Mouse (Mus musculus) ES-Bruce4 (cell line): ENCODE data around the gene Sptbn4.
A peak's percentile ranks its signal among the peaks of the same experiment; 100 is the strongest.

ENCODE experiments used
- EP300 ChIP-seq: IDR thresholded peaks from 2 replicates; pipeline ENCODE4 v1.6.1; 2011; ENCODE audit warnings: low read depth, low read length; ENCODE audit not compliant: insufficient read depth
- POLR2A ChIP-seq: IDR thresholded peaks from one replicate; pipeline ENCODE4 v1.8.1; 2011; ENCODE audit warnings: low read length; ENCODE audit not compliant: insufficient read depth

GRCm38 (mm10) chr7:27366082-27366844, 81.2 kb downstream of the Sptbn4 start:
- TF ChIP-seq EP300, result 0 out of 2 replicates have a peak, but pooled peaks have one; percentile 5
- no peak for TF ChIP-seq POLR2A
